Mouse (Mus musculus): ENCODE results near the gene Naf1.

DNA sequence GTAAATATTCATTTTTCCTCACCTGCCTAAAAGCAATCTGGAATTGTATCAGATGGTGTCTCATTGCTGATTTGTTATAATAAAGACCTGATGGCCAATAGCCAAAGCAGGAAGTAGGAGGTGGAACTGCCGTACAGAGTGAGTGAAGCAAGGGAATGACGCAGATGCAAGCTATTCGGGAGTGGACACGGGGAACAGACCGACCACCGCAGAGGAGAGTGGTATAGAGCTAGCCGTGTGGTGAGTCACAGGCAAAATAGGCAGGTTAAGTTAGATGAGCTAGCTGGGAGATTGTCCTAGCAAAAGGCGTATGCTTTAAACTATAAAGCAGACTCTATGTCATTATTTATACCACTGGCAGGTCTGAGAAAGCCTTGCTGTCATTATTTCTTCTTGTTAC lies 46.1 kb downstream of the Naf1 start:
- TF ChIP-seq CTCF (IDR thresholded peaks at IDR 0.05; ENCODE audit: control insufficient read depth, insufficient read depth, insufficient read length) (no peak), USF1 (IDR thresholded peaks at IDR 0.05; ENCODE audit: low read depth) (no peak)

Data from C2C12 (cell line).